Mouse (Mus musculus) bone marrow, adult 2 months (tissue): Measurements from ENCODE around the gene Ttll6.
"Not testable (repeated sequence)": the region's sequence is repeated elsewhere in the genome, so short reads cannot be mapped to it uniquely, and the experiment has no call there.

Experiments used
- CTCF ChIP-seq: fragments of 200-500 bp; IDR thresholded peaks from 2 replicates; pipeline ENCODE4 v1.5.1; 2011; ENCODE audit warnings: low read length, control low read depth; ENCODE audit not compliant: control insufficient read depth, insufficient read depth
- POLR2A ChIP-seq: fragments of 200-500 bp; IDR thresholded peaks from 2 replicates; pipeline ENCODE4 v1.6.1; 2011; ENCODE audit warnings: low read depth, mild to moderate bottlenecking, control low read depth, low read length, borderline replicate concordance; ENCODE audit not compliant: control insufficient read depth

DNA sequence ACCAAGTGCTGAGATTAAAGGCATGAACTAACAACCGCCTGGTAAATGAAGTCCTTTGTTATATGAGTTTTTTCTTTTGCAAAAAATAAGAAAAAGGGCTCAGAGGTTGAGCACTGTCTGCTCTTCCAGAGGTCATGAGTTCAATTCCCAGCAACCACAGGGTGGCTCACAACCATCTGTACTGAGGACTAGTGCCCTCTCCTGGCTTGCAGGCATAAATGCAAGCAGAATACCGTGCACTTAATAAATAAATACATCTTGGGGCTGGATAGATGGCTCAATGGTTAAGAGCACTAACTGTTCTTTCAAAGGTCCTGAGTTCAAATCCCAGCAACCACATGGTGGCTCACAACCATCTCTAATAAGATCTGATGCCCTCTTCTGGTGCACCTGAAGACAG is 22.6 kb upstream of the Ttll6 start:
- not testable (repeated sequence) for TF ChIP-seq CTCF, POLR2A
